Mouse (Mus musculus) ovary, postnatal 14 days (tissue): ENCODE results near the gene Grcc10.

Experiments used
- DNase-seq: peaks from one replicate; pipeline ENCODE4 v3.0.0; 2022; ENCODE audit warnings: low spot score

Gene Grcc10

DNA sequence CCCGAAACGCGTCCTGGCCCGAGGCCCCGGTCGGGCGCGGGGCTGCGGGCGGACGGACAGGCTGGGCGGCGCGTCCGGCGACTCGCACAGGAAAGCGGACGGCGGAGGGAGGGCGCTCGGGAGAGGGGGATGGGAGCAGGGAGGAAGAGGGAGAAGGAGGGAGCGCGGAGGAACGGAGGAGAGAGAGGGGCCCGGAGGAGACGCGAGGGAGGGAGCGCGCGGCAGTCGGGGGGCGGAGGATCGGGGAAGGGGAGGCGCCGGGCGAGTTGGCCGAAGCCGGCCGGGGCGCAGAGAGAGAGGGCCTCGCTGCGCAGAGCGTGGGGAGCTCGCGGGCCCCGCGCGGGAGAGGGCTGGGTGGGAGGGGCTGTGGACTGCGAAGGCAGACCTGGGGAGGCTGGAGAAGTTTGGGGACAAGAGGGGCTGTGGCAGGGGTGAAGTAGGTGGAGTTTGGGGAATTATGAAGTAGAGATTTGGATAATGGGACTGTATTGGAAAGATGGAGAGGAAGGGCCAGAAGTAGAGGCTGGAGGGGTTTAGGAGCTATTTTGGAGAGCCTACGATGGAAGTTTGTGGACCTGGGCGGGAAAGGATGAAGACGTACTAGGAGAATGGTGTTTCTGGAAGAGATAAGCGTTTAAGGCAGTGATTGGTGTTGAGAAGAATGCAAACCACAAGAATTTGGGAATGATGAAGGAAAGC is 15.6 kb upstream of the Grcc10 start:
- peak; percentile 77 for DNase-seq

- no peak for DNase-seq
Measured at GRCm38 (mm10) chr6:124755831-124756595, 14.8 kb upstream of the Grcc10 start, which contains the start of the genes Gm45234 and Atn1. TSS of gene Gm45234 (minus strand) at chr6:124756021. TSS of gene Atn1 (minus strand) at chr6:124756524.

- DNase-seq: no peak
Measured at GRCm38 (mm10) chr6:124755306-124755705, 14.1 kb upstream of the Grcc10 start.

GRCm38 (mm10) chr6:124753861-124754260 is 12.7 kb upstream of the Grcc10 start:
- DNase-seq: no peak

DNA sequence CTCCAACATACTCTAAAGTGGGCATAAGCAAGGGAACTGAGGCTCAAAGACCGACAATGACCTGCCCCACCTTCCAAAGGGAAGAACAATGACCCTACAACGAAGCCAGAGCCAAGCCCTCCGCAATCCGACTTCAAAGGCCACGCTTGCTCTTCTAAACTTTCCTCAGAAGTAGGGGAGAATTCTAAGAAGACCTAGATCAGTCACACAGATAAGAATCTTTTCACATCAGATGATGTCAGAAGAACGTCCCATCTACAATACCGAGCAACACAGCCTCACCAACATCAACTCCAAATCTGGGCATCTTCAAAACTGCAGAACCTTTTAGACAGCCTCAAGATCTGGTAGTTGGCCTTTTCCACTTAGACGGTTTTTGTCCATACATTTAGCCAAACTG is 9.2 kb upstream of the Grcc10 start:
- no peak for DNase-seq

GRCm38 (mm10) chr6:124746654-124747632 is 5.8 kb upstream of the Grcc10 start:
- DNase-seq: no peak

- no peak for DNase-seq
Measured at GRCm38 (mm10) chr6:124746296-124746605, 5.1 kb upstream of the Grcc10 start.

DNA sequence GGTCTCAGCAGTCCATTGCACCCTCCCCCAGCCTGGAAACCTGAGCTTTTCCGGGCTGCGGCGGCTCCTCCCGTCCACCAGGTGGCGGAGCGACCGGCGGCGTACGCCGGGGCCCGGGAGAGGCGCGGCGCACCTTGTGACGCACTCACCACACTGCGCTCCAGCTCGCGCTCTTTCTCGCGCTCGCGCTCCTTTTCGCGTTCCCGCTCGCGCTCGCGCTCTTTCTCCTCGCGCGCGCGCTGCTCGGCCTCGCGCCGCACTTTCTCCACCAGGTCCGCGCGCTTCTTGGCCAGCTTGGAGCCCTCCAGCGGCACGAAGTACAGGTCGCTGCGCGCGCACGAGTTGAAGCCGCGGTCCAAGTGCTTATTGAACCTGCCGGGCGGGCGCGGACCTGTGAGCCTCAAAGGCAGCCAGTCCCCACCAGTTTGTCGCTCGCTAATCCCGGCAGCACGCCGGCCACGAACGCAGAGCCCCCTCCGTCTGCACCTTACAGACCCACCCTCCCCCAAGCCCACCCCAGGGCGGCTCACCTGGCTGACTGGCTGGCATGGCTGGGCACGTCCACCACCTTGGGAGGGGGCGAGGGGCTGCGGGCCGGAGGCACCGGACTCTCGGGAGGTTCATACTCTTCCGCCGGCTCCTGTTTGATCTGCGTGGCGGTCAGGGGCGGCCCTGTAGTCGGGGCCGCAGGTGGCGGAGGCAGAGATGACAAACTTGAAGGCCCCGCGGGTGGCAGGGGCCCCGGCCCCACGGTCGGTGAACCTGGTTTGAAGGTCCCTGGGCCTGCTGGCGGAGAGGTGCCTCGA is 4.5 kb upstream of the Grcc10 start:
- peak; percentile 94 for DNase-seq

- DNase-seq: no peak
Measured at GRCm38 (mm10) chr6:124744755-124745321, 3.7 kb upstream of the Grcc10 start.

DNA sequence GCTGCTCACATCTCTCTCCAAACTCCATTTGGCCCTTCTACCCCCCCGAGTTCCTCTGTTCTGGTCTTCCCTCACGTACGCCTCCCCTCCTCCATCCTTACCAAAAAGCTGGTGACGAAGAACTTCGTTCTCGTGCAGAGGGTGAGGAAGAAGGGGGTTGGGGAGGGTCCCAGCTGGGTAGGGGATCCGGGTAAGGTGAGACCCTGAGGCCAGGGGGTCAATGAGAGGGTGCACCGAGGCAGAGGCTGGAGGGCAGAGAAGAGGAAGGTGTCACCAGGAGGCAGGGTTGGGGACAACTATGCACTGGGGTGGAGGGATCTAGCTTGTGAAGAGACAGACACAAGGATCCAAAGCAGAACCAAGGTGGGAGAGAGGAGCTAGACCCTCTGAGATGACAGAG is 2.5 kb upstream of the Grcc10 start:
- no peak for DNase-seq

DNA sequence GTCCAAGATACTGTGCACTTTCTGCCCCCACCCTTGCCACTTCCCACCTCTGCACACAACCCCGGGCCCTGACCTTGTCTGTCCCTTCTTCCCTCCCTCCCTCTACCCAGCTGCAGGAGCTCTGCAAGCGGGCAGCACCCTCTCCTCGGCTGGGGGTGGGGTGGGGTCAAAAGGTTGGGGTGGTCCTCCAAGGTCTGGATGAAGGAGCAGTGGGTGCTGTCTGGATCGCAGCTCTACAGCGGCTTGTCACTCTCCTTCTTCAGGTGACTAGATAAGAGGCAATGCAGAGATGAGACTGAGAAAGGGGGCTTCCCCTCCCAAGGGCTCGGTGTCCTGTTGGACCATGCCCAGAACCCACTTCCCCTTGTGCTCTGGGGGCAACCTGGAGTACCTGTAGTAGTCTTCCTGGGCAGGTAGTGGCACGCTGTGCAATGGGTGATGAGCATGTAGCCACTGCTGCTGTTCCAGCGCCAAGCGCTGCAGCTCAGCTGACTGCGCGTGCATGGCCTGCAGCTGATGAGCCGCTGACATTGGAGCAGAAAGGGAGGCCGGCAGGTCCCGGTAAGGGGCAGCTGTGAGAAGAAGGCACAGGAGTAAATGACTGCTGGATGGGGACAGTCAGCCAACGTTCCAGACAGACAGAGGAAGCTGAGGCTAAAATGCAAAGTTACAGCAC is 1.8 kb upstream of the Grcc10 start:
- DNase-seq: no peak

- no peak for DNase-seq
Measured at GRCm38 (mm10) chr6:124741842-124742241, 668 bp upstream of the Grcc10 start.

GRCm38 (mm10) chr6:124740211-124740887 is 825 bp downstream of the Grcc10 start:
- no peak for DNase-seq

DNA sequence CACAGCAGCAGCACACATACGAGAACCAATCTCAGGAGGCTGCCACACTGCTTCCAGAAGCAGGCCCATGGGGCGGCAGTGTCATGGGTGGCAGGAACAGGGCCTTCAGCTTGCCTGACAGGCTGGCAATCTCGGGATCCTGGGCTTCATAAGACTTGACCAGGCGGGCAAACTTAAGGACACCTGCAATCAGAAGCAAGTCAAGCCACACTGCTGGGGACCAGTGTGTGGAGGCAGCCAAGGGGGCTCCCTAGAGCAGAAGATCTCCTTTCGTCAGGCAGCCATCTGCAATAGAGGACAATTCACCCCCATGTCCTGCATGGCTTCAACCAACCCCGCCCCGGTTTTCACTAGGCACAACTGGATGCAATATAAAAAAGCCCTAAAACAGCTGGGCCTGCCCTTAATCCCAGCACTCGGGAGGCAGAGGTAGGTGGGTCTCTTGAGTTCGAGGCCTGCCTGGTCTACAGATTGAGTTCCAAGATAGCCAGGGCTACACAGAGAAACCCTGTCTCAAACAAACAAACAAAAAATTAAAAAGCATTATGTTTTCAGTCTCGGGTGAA is 1.9 kb downstream of the Grcc10 start:
- no peak for DNase-seq

DNA sequence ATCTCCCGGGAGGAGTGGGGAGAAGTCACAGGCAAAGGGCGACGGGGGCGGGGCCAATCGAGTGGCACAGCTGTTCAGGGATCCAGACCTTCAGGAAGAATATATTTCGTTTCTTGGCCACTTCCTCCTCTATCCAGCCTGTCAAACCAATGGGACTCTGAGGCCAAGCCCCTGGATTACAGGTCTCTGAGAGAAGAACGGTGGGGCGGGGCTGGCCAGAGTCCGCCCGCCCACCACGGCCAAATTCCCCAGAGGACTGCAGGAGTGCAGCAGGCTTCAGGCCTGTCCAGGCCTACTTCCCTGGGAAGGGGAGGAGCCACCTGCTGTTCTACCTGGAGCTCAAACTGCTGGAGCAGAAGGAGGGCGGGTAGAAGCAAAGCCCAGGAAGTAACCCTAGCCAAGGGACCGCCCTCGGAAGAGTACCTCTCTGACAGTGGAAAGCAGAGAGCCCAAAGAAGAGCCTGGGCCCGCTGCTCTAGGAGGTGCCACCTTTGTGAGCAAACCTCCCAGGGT is 2.6 kb downstream of the Grcc10 start, which contains the start of gene Ptpn6:
TSS of gene Ptpn6 (minus strand) at position 204 of the 513 bp plus-strand sequence.
- no peak for DNase-seq

GRCm38 (mm10) chr6:124737040-124737439 is 4.1 kb downstream of the Grcc10 start:
- no peak for DNase-seq

DNA sequence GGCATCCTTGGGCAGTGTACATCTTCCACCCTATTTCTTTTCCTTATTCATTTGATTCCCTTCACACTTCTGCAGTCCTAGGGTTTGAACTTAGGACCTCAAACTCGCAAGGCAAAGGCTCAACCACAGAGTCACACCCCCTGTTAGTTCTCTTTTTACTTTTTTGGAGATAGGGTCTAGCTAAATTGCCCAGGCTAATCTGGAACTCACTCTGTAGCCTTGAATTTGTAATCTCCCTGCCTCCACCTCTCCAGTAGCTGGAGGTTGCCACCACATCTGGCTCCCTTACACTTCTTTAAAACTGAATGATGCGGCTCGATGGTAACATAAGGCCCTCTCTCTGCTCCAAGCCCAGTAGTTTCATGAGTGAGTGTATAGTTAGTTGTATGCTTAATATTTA is 6.8 kb downstream of the Grcc10 start:
- DNase-seq: no peak

- DNase-seq: no peak
Measured at GRCm38 (mm10) chr6:124732476-124733370, 8.5 kb downstream of the Grcc10 start.
